Mouse (Mus musculus) heart, postnatal 0 days (tissue): ENCODE results near the gene Rab31.

Experiments
- CTCF ChIP-seq: IDR thresholded peaks from 2 replicates; pipeline ENCODE4 v1.5.1; 2016; ENCODE audit warnings: antibody characterized with exemption, control low read depth, low read depth
- EP300 ChIP-seq: IDR thresholded peaks from 2 replicates; pipeline ENCODE4 v1.6.1; 2016; ENCODE audit warnings: antibody characterized with exemption, low read depth

- no peak for TF ChIP-seq CTCF
- no peak for TF ChIP-seq EP300
Observed at GRCm38 (mm10) chr17:65614431-65614830, 158.1 kb downstream of the Rab31 start.
